Mouse (Mus musculus): ENCODE data around the gene Gpr50.

- TF ChIP-seq POLR2A (IDR thresholded peaks at IDR 0.05; ENCODE audit: borderline replicate concordance, low read depth, low read length) (no peak), CTCF (IDR thresholded peaks at IDR 0.05; ENCODE audit: low read depth, low read length) (no peak)
Observed at GRCm38 (mm10) chrX:71664688-71665026, 1.2 kb downstream of the Gpr50 start.

All from bone marrow macrophage, adult 2 months (primary cell).